Comparison of ENCODE assay signal across 9 mouse cellular contexts in genomic region chrX:70946052-70946451, GRCm38 (mm10).
A peak's percentile ranks its signal among the peaks of the same experiment; 100 is the strongest.
DNase-seq lines count a peak whose midpoint lies in the region; ATAC-seq and TF ChIP-seq lines count a peak whose summit lies in the region.
"Had no signal": no experiment of that assay in that cellular context is flagged by ENCODE, and none has a peak within 500 bp of the region (broad histone marks: within the 10 kb centered on the region; RNA-seq: fewer than 3 reads in every experiment).

No protein-coding gene starts in this region.

- no peaks in the 10 kb centered on the region for H3K27me3 ChIP-seq in forebrain, embryonic 14.5 days (replicated peaks; ENCODE audit: control insufficient read depth, insufficient read depth, low read length)
- H3K27me3 ChIP-seq in midbrain, postnatal 0 days (ENCODE audit: insufficient read depth, low read length), result no peaks in the 10 kb centered on the region; the same call in 1 of the 2 replicates
- H3K27me3 ChIP-seq: liver, embryonic 15.5 days had no signal

- no peak for TF ChIP-seq CTCF in midbrain, postnatal 0 days (IDR thresholded peaks at IDR 0.05)

- peak; percentile 1 for DNase-seq in adrenal gland, postnatal 10 days
- DNase-seq in adrenal gland, adult 8-10 months, result no peak
- peak; percentile 30 for DNase-seq in forebrain, embryonic 14.5 days (ENCODE audit: low spot score)
- peak; percentile 42 for DNase-seq in kidney, postnatal 10 days
- peak; percentile 51 for DNase-seq in midbrain, postnatal 0 days (ENCODE audit: low spot score)
- no peak for DNase-seq in spleen, adult 18-20 months
- DNase-seq in c-Kit-positive CD71-positive TER-119-positive erythroid progenitor cells, embryonic 14.5 days (ENCODE audit: low spot score), result no peak
- DNase-seq in layer of hippocampus, postnatal 25 days (ENCODE audit: extremely low spot score in 1 of 2, low spot score in 1 of 2), result no peak

- no peak overlapping the region for H3K27ac ChIP-seq in forebrain, embryonic 14.5 days (ENCODE audit: low read depth, low read length)
- H3K27ac ChIP-seq in midbrain, postnatal 0 days (ENCODE audit: low read depth, low read length), result no peak overlapping the region
- H3K27ac ChIP-seq: liver, embryonic 15.5 days had no signal

- H3K36me3 ChIP-seq in forebrain, embryonic 14.5 days (ENCODE audit: control insufficient read depth, insufficient read depth, low read length), result no peaks in the 10 kb centered on the region
- H3K36me3 ChIP-seq in midbrain, postnatal 0 days (ENCODE audit: insufficient read depth, low read length), result no peaks in the 10 kb centered on the region
- H3K36me3 ChIP-seq: liver, embryonic 15.5 days had no signal

- 0 out of 2 replicates have a peak, but pooled peaks have one; percentile 23 for ATAC-seq in forebrain, embryonic 14.5 days
- ATAC-seq in midbrain, postnatal 0 days (ENCODE audit: low FRiP score), result peak; percentile 65; the same call in 1 of the 2 replicates

- H3K9me3 ChIP-seq in forebrain, embryonic 14.5 days (replicated peaks; ENCODE audit: control insufficient read depth, low read length), result no peaks in the 10 kb centered on the region
- H3K9me3 ChIP-seq in midbrain, postnatal 0 days (ENCODE audit: low read length), result no peaks in the 10 kb centered on the region
- H3K9me3 ChIP-seq: liver, embryonic 15.5 days had no signal

- no peak overlapping the region for H3K4me2 ChIP-seq in forebrain, embryonic 14.5 days (ENCODE audit: low read length)
- H3K4me2 ChIP-seq in midbrain, postnatal 0 days (ENCODE audit: low read depth, low read length, poor library complexity, severe bottlenecking), result no peak overlapping the region
- H3K4me2 ChIP-seq: liver, embryonic 15.5 days had no signal

- no peak overlapping the region for H3K9ac ChIP-seq in forebrain, embryonic 14.5 days (ENCODE audit: low read length)
- no peak overlapping the region for H3K9ac ChIP-seq in midbrain, postnatal 0 days (replicated peaks; ENCODE audit: low read length, poor library complexity, severe bottlenecking)
- H3K9ac ChIP-seq: liver, embryonic 15.5 days had no signal

- H3K4me1 ChIP-seq in forebrain, embryonic 14.5 days (ENCODE audit: control insufficient read depth, insufficient read depth, low read length), result no peaks in the 10 kb centered on the region
- H3K4me1 ChIP-seq in midbrain, postnatal 0 days (ENCODE audit: insufficient read depth, low read length), result no peaks in the 10 kb centered on the region
- H3K4me1 ChIP-seq: liver, embryonic 15.5 days had no signal

- no peak overlapping the region for H3K4me3 ChIP-seq in forebrain, embryonic 14.5 days (ENCODE audit: low read depth, low read length)
- no peak overlapping the region for H3K4me3 ChIP-seq in midbrain, postnatal 0 days (ENCODE audit: low read depth, low read length)
- H3K4me3 ChIP-seq: liver, embryonic 15.5 days had no signal

- 53% methylated on average over 8 of the region's 8 CpGs for WGBS in forebrain, embryonic 14.5 days
- WGBS in midbrain, postnatal 0 days, result 40% methylated on average over 8 of the region's 8 CpGs

Comparison
In these comparisons a context has a peak if more than half of its experiments do, and no peak if none do; other contexts are left out.
1. DNase-seq: peak in adrenal gland, postnatal 10 days (single experiment), forebrain, embryonic 14.5 days (single experiment), kidney, postnatal 10 days (single experiment) and midbrain, postnatal 0 days (single experiment); none in adrenal gland, adult 8-10 months (single experiment), spleen, adult 18-20 months (0 of 2), c-Kit-positive CD71-positive TER-119-positive erythroid progenitor cells, embryonic 14.5 days (single experiment) and layer of hippocampus, postnatal 25 days (0 of 2).